Mouse (Mus musculus) forebrain, embryonic 13.5 days (tissue): ENCODE measurements around the gene Ptpro. TPM values are rescaled to one million over a fixed set of nuclear protein-coding genes. Genes with fewer than 3 reads are reported as not detected.

Experiments
- ATAC-seq: fragments of 200-750 bp; cut with Nextera tagmentation; 2 replicates; pipeline ENCODE4 v1.8.0; 2017
- H3K27ac ChIP-seq: fragments of 300-500 bp; sonication (generic); 2 replicates; pipeline ENCODE4 v1.5.1; 2015; ENCODE audit warnings: inconsistent platforms, mild to moderate bottlenecking, moderate library complexity
- H3K27me3 ChIP-seq: fragments of 300-500 bp; sonication (generic); 2 replicates; pipeline ENCODE4 v1.6.1; 2015; ENCODE audit warnings: mild to moderate bottlenecking, inconsistent platforms
- H3K36me3 ChIP-seq: fragments of 300-500 bp; sonication (generic); 2 replicates; pipeline ENCODE4 v1.6.1; 2015; ENCODE audit warnings: mild to moderate bottlenecking, inconsistent platforms; ENCODE audit not compliant: poor library complexity, severe bottlenecking
- H3K4me1 ChIP-seq: fragments of 300-500 bp; sonication (generic); 2 replicates; pipeline ENCODE4 v1.6.1; 2015; ENCODE audit warnings: inconsistent platforms
- H3K4me2 ChIP-seq: fragments of 300-500 bp; sonication (generic); 2 replicates; pipeline ENCODE4 v1.6.1; 2015; ENCODE audit warnings: inconsistent platforms, mild to moderate bottlenecking, moderate library complexity
- H3K4me3 ChIP-seq: fragments of 300-500 bp; sonication (generic); 2 replicates; pipeline ENCODE4 v1.5.1; 2015; ENCODE audit warnings: mild to moderate bottlenecking, inconsistent platforms
- H3K9ac ChIP-seq: fragments of 300-500 bp; sonication (generic); 2 replicates; pipeline ENCODE4 v1.6.1; 2015; ENCODE audit warnings: mild to moderate bottlenecking, inconsistent platforms
- H3K9me3 ChIP-seq: fragments of 300-500 bp; sonication (generic); replicated peaks from 2 replicates; pipeline ENCODE4 v1.6.1; 2016; ENCODE audit warnings: inconsistent platforms
- WGBS: fragments of 180-500 bp; shearing (Covaris S2); methylation state at CpG from one replicate; pipeline ENCODE4 v1.1.7; 2015; 5-methylcytosine and 5-hydroxymethylcytosine counted together
- polyA plus RNA-seq: library from polyadenylated mRNA; unstranded; fragments of >200 nt; fragmentation: Nextera tagmentation; extraction: Ambion mirVana; gene quantifications from 2 replicates; pipeline ENCODE4 v1.2.1, GENCODE M21; 2015

Ptpro gene
- polyA plus RNA-seq, 1 experiment from 2014 or later = 29.5 TPM

DNA sequence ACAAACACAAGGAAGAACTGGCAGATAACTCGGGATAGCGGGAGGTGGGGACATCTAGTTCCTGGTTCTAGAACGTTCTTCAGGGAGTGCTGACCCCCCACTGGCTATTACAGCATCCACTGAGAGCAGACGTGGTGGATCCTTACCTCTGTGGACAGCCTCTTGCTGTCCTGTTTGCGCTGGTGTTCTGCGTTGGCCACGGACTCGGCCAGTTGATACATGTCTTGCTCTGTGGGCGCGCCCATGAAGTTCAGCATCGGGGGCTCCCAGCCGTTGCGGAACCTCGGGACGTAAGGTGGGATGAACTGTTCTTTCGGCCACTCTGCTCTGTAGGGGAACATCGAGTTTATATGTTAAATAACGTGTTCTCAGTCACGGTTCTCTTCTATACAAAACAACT is 256.8 kb downstream of the Ptpro start:
- Histone ChIP-seq H3K27ac (no peak overlapping the region), H3K4me1 (no peaks in the 10 kb centered on the region), H3K36me3 (no peaks in the 10 kb centered on the region), H3K4me3 (no peak overlapping the region), H3K27me3 (no peaks in the 10 kb centered on the region), H3K4me2 (no peak overlapping the region), H3K9me3 (no peaks in the 10 kb centered on the region), H3K9ac (no peak overlapping the region)
- ATAC-seq = no peak
- 95% methylated on average over 19 of the region's 19 CpGs for WGBS

DNA sequence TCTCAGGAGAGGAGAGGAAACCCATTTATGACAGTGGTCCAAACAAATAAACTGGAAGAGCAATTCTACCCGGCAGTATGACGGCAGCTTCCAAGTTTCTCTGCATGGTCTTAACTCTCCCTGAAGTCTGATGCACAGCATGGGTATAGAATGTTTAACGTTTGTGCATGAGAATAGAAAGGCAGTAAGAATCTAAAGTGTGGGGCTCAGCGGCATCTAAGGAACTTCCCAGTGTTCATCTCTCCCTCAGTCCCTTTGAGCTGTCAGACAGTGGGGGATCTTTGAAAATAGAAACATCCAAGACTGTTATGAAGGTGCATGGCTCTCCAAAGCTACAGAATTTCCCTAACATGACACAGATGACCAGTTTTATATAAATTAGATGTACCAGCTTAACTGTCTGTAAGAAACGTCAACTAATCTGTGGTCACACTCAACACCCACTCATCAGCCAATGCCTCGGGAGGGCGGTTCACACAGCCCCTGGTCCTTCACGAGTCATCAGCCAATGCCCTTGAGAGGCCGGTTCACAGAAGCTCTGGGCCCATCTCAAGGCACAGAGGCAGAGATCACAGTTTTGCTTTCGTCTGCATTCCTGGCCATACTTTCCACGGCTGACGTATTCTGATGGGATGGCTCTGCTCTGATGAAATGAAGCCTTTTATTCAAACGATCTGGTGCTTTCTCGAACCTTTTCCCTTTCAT is 257.4 kb downstream of the Ptpro start:
- no peak overlapping the region for H3K9ac ChIP-seq
- no peaks in the 10 kb centered on the region for H3K27me3 ChIP-seq
- H3K4me1 ChIP-seq = no peaks in the 10 kb centered on the region
- no peak for ATAC-seq
- no peak overlapping the region for H3K27ac ChIP-seq
- H3K4me3 ChIP-seq = no peak overlapping the region
- no peaks in the 10 kb centered on the region for H3K9me3 ChIP-seq
- H3K36me3 ChIP-seq = no peaks in the 10 kb centered on the region
- 85% methylated on average over 14 of the region's 14 CpGs for WGBS
- H3K4me2 ChIP-seq = no peak overlapping the region

GRCm38 (mm10) chr6:137512753-137513152 is 260.6 kb downstream of the Ptpro start:
- ATAC-seq = no peak
- Histone ChIP-seq H3K27me3 (no peaks in the 10 kb centered on the region), H3K4me2 (no peak overlapping the region), H3K9ac (no peak overlapping the region), H3K4me3 (no peak overlapping the region), H3K4me1 (no peaks in the 10 kb centered on the region), H3K27ac (no peak overlapping the region), H3K36me3 (no peaks in the 10 kb centered on the region), H3K9me3 (no peaks in the 10 kb centered on the region)
- 85% methylated on average over 5 of the region's 5 CpGs for WGBS

Other genes with a start within 250 kb of the Ptpro start
- 3.4 and 4.1 TPM in 2 replicates for gene Rerg, start 81.8 kb upstream of the Ptpro start, polyA plus RNA-seq